Comparison of ENCODE assay signal across 8 mouse cellular contexts in genomic region chr8:72189417-72190214, GRCm38 (mm10). TPM values are rescaled to one million over a fixed set of nuclear protein-coding genes. Genes with fewer than 3 reads are reported as not detected.
DNase-seq lines count a peak whose midpoint lies in the region; ATAC-seq lines count a peak whose summit lies in the region.
"Had no signal": no experiment of that assay in that cellular context is flagged by ENCODE, and none has a peak within 500 bp of the region (broad histone marks: within the 10 kb centered on the region; RNA-seq: fewer than 3 reads in every experiment).

Hsh2d (plus strand) TSS chr8:72189638.

- peak; percentile 91 for ATAC-seq in erythroblast, adult 5-6 weeks (replicated peaks; ENCODE audit: low FRiP score, poor library complexity, severe bottlenecking)
- ATAC-seq in stomach, embryonic 15.5 days (ENCODE audit: insufficient read depth, low FRiP score, low read depth), result peak; percentile 72

- no peak within 1 kb of the TSS for H3K9ac ChIP-seq in stomach, embryonic 15.5 days

- no peaks in the 10 kb centered on the region for H3K36me3 ChIP-seq in stomach, embryonic 15.5 days

- H3K27me3 ChIP-seq in stomach, embryonic 15.5 days (replicated peaks), result no peaks in the 10 kb centered on the region

- H3K4me1 ChIP-seq in stomach, embryonic 15.5 days, result no peaks in the 10 kb centered on the region

- peak within 1 kb of the TSS; percentile 67 for H3K27ac ChIP-seq in stomach, embryonic 15.5 days

- H3K4me3 ChIP-seq in stomach, embryonic 15.5 days (replicated peaks), result no peak within 1 kb of the TSS

- H3K4me2 ChIP-seq in stomach, embryonic 15.5 days, result 0 out of 2 replicates have a peak within 1 kb of the TSS, but pooled peaks have one; percentile 3

- H3K9me3 ChIP-seq in stomach, embryonic 15.5 days, result no peaks in the 10 kb centered on the region

- DNase-seq in ES-CJ7 (ENCODE audit: low read depth, low spot score), result peak; percentile 72
- peak; percentile 64 for DNase-seq in lung, postnatal 10 days
- no peak for DNase-seq in right cerebral cortex, postnatal 14 days
- no peak for DNase-seq in gastrocnemius, postnatal 10 days
- no peak for DNase-seq in heart, postnatal 4 days

- WGBS in stomach, embryonic 15.5 days, result 60% methylated on average over 12 of the region's 12 CpGs

RNA-seq across cellular contexts. Expression of gene Hsh2d, which starts in this region (rescaled TPM):
- 0.77 and 4.4 TPM in 2 replicates for total RNA-seq in erythroblast, adult 5-6 weeks (2015; ENCODE audit: low replicate concordance)
- total RNA-seq in erythroblast, adult 5-6 weeks (2017; ENCODE audit: low replicate concordance), result 1.7 and 2.8 TPM in 2 replicates
- polyA plus RNA-seq in stomach, embryonic 15.5 days (2015; fragmentation: Nextera tagmentation; extraction: Ambion mirVana), result 1.2 and 1.3 TPM in 2 replicates
- not detected for total RNA-seq in gastrocnemius, postnatal 10 days (2021)
- total RNA-seq in heart, postnatal 4 days (2021), result under 1 TPM in 1 of 2 experiments, not detected in 1; 0.14 TPM
- polyA plus RNA-seq: limb, embryonic 11.5 days had no signal

Comparison
In these comparisons a context has a peak if more than half of its experiments do, and no peak if none do; other contexts are left out.
1. DNase-seq: peak in ES-CJ7 (single experiment) and lung, postnatal 10 days (single experiment); none in right cerebral cortex, postnatal 14 days (single experiment), gastrocnemius, postnatal 10 days (single experiment) and heart, postnatal 4 days (single experiment).